Mouse (Mus musculus) lung, postnatal 0 days (tissue): ENCODE results near the gene Trim62.

Experiments
- CTCF ChIP-seq: IDR thresholded peaks from 2 replicates; pipeline ENCODE4 v1.5.1; 2016; ENCODE audit warnings: antibody characterized with exemption, mild to moderate bottlenecking
- EP300 ChIP-seq: IDR thresholded peaks from 2 replicates; pipeline ENCODE4 v1.6.1; 2016; ENCODE audit warnings: antibody characterized with exemption, mild to moderate bottlenecking, control low read depth

DNA sequence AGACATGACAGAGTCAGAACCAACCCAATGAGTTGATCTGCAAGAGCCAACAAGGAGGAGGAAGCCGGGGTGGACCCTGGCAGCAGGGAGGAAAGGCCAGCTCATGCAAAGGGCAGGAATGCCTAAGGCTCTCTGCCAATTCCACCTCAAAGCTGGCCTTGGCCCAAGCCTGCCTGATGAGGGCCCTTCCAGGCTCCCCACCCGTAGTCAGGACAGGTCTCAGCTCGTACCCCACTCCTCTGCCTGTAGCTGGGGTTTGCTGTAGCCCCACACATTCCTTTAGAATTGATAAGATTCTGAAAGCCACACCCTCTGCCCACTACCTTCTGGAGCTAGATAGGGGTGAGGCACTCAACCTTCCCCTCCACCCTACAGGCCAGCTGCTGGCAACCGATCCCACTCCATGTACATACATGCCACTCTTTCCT lies 27.8 kb upstream of the Trim62 start:
- no peak for TF ChIP-seq EP300
- no peak for TF ChIP-seq CTCF
